Mouse (Mus musculus): ENCODE measurements around the gene Fgfr2. TPM values are rescaled to one million over a fixed set of nuclear protein-coding genes. Genes with fewer than 3 reads are reported as not detected.

Gene Fgfr2
- total and polyA plus RNA-seq, 2 experiments from 2014 or later: 17.1 to 47.6 TPM

DNA sequence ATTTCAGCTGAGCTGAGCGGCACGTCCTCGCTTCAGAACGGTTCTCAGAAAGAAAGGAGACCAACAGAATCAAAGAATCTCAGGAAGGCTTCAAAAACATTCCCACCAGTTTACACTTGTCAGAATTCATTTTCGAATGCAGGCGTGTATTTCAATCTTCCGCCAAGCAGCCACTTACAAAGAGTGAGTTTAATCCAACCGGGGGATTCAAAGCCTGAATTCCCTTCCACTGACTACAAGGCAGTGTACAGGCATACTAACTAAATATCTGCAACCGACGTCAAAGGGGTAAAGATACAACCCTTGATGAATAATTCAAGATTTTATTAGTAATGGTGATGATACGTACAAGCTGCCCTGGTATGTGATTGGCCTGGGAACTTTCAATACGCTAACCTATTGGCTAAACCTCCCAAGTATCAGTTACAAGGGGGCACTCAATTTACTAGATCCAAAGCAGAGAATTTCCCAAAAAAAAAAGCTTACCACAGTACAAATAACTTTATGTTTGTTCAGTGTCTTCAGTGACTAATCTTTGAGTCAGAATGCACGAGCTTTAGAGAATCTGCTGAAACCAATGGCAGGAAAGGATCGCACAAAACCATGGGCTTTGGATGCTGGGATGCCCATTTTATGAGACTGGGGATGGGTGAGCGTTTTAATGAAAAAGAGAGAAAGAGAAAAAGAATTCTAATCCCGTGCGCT, 2860.5 kb downstream of the Fgfr2 start:
- Histone ChIP-seq H3K27me3 (ENCODE audit: insufficient read depth, low read length) (no peaks in the 10 kb centered on the region), H3K36me3 (ENCODE audit: insufficient read depth) (no peaks in the 10 kb centered on the region), H3K4me3 (ENCODE audit: low read depth, low read length) (peak overlapping the region; percentile 61), H3K4me1 (ENCODE audit: insufficient read depth) (peaks cover 22% of the 10 kb centered on the region), H3K9ac (peak overlapping the region; percentile 4; the same call in 1 of the 2 replicates), H3K4me2 (ENCODE audit: low read depth) (peak overlapping the region; percentile 91), H3K9me3 (ENCODE audit: low read length) (no peaks in the 10 kb centered on the region), H3K27ac (ENCODE audit: low read depth, low read length) (peak overlapping the region; percentile 16)
- WGBS: 11% methylated on average over 17 of the region's 17 CpGs
- no peak for TF ChIP-seq CTCF (IDR thresholded peaks at IDR 0.05; ENCODE audit: low read depth)
- DNase-seq (no peak), ATAC-seq (no peak)

DNA sequence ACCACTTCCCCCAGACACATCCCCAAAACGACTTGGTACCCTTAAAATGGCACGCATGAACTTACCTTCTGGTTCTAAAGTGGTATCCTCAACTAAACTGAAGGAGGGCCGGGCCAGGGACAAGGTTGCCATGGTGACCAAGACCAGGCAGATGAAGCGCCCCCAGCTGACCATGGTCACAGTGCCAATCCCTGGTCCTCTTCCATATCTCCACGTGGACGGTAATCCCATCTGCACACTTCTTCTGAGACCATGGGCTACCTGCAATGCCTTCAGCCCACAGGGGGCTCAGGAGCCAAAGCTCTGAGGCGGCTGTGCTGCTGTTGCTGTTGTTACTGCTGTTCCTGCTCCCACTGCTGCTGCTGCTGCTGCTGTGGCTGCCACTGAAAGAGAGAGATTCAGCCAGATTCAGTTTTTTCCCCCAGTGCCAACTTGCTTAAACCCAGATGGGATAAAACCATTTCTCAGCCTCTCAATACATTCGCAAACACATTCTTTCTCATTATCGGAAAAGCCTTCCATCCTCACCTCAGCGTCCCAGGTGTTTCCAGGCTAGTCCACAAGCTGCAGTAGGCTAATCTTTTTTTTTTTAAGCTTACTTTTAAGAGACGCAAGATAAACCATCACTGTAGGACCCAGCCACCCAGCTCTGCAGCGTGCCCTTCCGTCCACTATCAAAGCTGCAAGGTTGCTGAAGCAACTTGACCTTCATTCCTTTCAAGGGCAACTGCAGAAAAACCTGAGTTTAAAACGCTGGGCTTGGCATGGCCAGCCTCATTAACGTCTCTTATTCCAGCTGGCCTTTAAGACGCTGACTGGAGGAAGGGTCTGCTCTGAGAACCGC, 2861.2 kb downstream of the Fgfr2 start:
- ATAC-seq (no peak), DNase-seq (no peak)
- H3K9ac ChIP-seq: peak overlapping the region; percentile 4
- no peaks in the 10 kb centered on the region for H3K9me3 ChIP-seq (ENCODE audit: low read length)
- H3K4me1 ChIP-seq (ENCODE audit: insufficient read depth): peaks cover 22% of the 10 kb centered on the region
- peak; percentile 29; the same call in 1 of the 2 replicates for TF ChIP-seq CTCF (IDR thresholded peaks at IDR 0.05; ENCODE audit: low read depth)
- H3K4me3 ChIP-seq (ENCODE audit: low read depth, low read length): peak overlapping the region; percentile 61
- H3K27ac ChIP-seq (ENCODE audit: low read depth, low read length): peak overlapping the region; percentile 64
- H3K27me3 ChIP-seq (ENCODE audit: insufficient read depth, low read length): no peaks in the 10 kb centered on the region
- H3K4me2 ChIP-seq (ENCODE audit: low read depth): peak overlapping the region; percentile 91
- no peaks in the 10 kb centered on the region for H3K36me3 ChIP-seq (ENCODE audit: insufficient read depth)
- WGBS: 19% methylated on average over 17 of the region's 17 CpGs

DNA sequence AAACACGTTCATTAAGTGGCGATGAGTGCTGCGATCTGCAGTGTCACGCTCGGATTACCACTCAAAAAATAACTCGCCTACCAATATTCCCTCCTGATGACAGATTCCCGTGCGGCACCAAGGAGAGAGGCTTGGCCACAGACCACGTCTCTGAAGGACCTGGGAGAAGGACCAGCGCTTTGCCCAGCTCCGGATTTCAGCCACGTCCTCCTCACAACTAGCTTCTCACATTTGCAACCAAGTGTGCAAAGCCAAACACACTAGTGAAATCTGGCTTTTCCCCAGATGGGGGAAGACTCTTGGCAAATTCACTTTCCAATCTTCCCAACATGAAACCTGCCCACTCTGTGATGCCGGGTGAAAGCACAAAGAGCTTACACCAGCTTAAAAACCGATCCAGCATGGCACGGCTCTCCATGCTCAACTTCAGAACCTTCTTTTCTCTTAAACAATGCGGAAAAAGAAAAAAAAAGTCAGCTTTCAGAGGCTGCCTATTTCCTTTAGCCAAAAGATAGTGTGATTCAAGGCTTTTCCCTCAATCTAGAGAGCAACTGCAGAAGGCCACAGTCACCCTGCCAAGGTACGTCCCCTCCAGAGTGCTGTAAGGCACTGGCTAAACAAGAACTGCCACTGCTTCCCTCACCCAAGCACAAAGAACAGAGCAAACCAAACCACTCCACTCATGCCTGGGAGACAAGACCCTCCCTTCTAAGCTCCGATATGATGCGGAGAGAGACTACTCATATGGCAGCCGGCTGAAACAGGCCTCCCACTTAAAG, 2862.1 kb downstream of the Fgfr2 start:
- no peak for ATAC-seq
- Histone ChIP-seq H3K27ac (ENCODE audit: low read depth, low read length) (peak overlapping the region; percentile 64; the same call in 1 of the 2 replicates), H3K4me2 (ENCODE audit: low read depth) (peak overlapping the region; percentile 91), H3K4me1 (ENCODE audit: insufficient read depth) (peaks cover 22% of the 10 kb centered on the region), H3K27me3 (ENCODE audit: insufficient read depth, low read length) (no peaks in the 10 kb centered on the region), H3K9ac (peak overlapping the region; percentile 4), H3K36me3 (ENCODE audit: insufficient read depth) (no peaks in the 10 kb centered on the region), H3K4me3 (ENCODE audit: low read depth, low read length) (peak overlapping the region; percentile 61), H3K9me3 (ENCODE audit: low read length) (no peaks in the 10 kb centered on the region)
- WGBS: 45% methylated on average over 20 of the region's 20 CpGs
- no peak for TF ChIP-seq CTCF (IDR thresholded peaks at IDR 0.05; ENCODE audit: low read depth)
- DNase-seq: no peak

DNA sequence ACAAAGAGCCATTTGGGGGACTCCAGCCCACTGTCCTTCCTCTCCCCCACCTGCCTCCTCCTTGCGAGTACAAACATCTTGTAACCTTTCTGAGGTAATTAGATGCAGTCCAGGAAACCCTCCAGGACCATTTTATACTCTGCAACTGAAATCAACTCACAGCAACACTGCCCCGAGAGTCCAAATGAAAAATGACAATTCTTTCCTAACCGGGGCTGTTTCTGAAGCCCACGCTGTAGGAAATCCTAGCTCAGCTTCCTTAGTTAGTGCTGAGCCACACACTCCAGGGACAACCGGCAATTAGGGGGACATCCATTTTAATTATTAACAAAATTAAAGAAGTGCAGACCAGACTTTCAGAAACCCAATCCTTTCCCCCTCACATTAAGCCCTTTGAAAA, 2863.1 kb downstream of the Fgfr2 start:
- DNase-seq: peak; percentile 63
- Histone ChIP-seq H3K4me1 (ENCODE audit: insufficient read depth) (peaks cover 22% of the 10 kb centered on the region), H3K4me2 (ENCODE audit: low read depth) (peak overlapping the region; percentile 91), H3K4me3 (ENCODE audit: low read depth, low read length) (peak overlapping the region; percentile 61; the same call in 1 of the 2 replicates), H3K9me3 (ENCODE audit: low read length) (no peaks in the 10 kb centered on the region), H3K27ac (ENCODE audit: low read depth, low read length) (no peak overlapping the region), H3K9ac (no peak overlapping the region), H3K36me3 (ENCODE audit: insufficient read depth) (no peaks in the 10 kb centered on the region), H3K27me3 (ENCODE audit: insufficient read depth, low read length) (no peaks in the 10 kb centered on the region)
- peak; percentile 58 for TF ChIP-seq CTCF (IDR thresholded peaks at IDR 0.05; ENCODE audit: low read depth)
- 13% methylated on average over 5 of the region's 5 CpGs for WGBS
- no peak for ATAC-seq

DNA sequence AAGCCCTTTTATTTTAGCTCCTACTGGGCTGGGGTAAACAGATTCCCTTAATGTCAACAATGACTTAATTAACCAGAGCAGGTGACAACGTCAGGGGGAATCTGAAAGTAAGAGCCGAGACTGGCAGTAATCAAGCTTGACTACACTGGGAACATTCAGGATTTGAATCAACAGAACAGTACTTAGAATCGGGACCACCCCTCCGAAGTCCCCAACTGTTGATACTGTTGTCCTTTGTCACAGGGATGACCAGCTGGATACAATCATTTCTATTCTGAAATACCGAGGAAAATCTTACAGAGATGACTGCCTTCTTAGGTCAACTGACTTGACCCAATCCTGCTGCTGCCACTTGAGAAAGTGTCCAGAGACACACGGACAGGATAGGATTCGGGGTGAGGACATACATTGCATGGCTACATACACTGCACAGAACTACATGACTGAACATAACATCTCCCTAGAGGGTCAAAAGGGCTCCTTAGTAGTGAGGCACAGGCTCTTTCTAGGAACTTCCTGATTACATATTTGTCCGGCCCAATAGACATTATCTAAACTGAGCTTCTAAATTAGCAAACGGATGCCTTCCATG, 2864.3 kb downstream of the Fgfr2 start:
- 0 out of 2 replicates have a peak overlapping the region, but pooled peaks have one; percentile 3 for H3K4me3 ChIP-seq (ENCODE audit: low read depth, low read length)
- ATAC-seq: no peak
- H3K9ac ChIP-seq: no peak overlapping the region
- H3K4me1 ChIP-seq (ENCODE audit: insufficient read depth): peaks cover 14% of the 10 kb centered on the region
- no peaks in the 10 kb centered on the region for H3K36me3 ChIP-seq (ENCODE audit: insufficient read depth)
- peak overlapping the region; percentile 91 for H3K4me2 ChIP-seq (ENCODE audit: low read depth)
- H3K27me3 ChIP-seq (ENCODE audit: insufficient read depth, low read length): no peaks in the 10 kb centered on the region
- no peak overlapping the region for H3K27ac ChIP-seq (ENCODE audit: low read depth, low read length)
- no peak for TF ChIP-seq CTCF (IDR thresholded peaks at IDR 0.05; ENCODE audit: low read depth)
- 21% methylated on average over 9 of the region's 9 CpGs for WGBS
- no peak for DNase-seq
- no peaks in the 10 kb centered on the region for H3K9me3 ChIP-seq (ENCODE audit: low read length)

DNA sequence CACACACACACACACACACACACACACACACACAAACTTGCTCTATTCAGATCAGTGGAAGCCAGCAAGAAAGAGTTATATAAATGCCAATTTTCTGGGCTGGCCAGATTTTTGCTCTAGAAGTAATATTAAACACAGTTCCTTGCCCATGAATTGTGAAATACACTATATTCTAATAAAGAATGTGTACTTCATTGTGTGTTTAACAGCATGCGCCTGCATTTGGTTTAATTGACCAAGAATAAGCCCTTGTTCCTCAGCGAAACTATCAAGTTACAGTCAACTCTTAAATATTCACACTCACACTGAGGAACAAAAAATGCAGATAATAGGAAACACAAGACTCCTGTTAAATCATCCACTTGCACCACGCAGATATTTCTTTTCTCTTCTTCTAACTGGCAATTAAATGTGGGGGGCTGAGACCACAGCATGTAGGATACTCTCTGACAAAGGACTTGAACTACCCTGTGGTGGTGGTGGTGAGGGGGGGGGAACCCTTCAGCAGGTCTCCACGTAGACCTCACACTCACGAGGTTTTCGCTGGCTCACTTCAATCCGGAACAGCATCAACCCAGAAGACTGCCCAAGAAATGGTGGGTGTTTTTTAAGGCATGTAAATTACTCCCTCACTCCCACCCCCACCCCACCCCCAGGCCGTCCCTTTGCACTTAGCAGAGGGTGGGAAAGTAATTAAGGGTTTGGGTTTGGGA, 2865.0 kb downstream of the Fgfr2 start:
- 0 out of 2 replicates have a peak overlapping the region, but pooled peaks have one; percentile 3 for H3K4me3 ChIP-seq (ENCODE audit: low read depth, low read length)
- H3K4me1 ChIP-seq (ENCODE audit: insufficient read depth): peaks cover 13% of the 10 kb centered on the region
- no peaks in the 10 kb centered on the region for H3K27me3 ChIP-seq (ENCODE audit: insufficient read depth, low read length)
- no peak for DNase-seq
- H3K27ac ChIP-seq (ENCODE audit: low read depth, low read length): no peak overlapping the region
- H3K9me3 ChIP-seq (ENCODE audit: low read length): no peaks in the 10 kb centered on the region
- WGBS: 13% methylated on average over 8 of the region's 8 CpGs
- no peak for TF ChIP-seq CTCF (IDR thresholded peaks at IDR 0.05; ENCODE audit: low read depth)
- H3K9ac ChIP-seq: no peak overlapping the region
- peak overlapping the region; percentile 91; the same call in 1 of the 2 replicates for H3K4me2 ChIP-seq (ENCODE audit: low read depth)
- no peaks in the 10 kb centered on the region for H3K36me3 ChIP-seq (ENCODE audit: insufficient read depth)
- no peak for ATAC-seq

All from forebrain, postnatal 0 days (tissue).